In the genomic region with DNA sequence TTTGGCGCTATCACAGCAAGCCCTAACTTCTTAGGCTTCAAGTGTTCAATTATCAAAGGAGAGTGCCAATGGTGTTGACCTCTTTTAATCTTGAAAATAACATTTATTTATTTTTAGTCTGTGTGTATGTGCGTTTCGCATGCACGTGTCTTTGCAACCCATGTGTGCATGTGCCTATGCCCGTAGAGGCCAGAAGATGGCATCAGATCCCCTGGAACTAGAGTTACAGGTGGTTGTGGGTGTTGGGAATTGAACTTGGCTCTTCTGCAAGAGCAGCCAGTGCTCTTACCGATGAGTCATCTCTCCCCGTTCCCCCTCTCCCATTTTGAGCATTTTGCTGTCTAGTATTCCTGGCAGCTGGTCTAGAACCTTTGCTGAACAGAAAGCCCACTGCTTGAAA, we compare ENCODE assay signal across 20 mouse cellular contexts.
A peak's percentile ranks its signal among the peaks of the same experiment; 100 is the strongest.
DNase-seq lines count a peak whose midpoint lies in the region; ATAC-seq and TF ChIP-seq lines count a peak whose summit lies in the region.
"Had no signal": no experiment of that assay in that cellular context is flagged by ENCODE, and none has a peak within 500 bp of the region (broad histone marks: within the 10 kb centered on the region; RNA-seq: fewer than 3 reads in every experiment).

No protein-coding gene starts in this region.

- no peaks in the 10 kb centered on the region for H3K9me3 ChIP-seq in forebrain, postnatal 0 days (ENCODE audit: low read length)
- peaks cover 3% of the 10 kb centered on the region; the same call in 1 of the 2 replicates for H3K9me3 ChIP-seq in forebrain, embryonic 16.5 days (ENCODE audit: control insufficient read depth, low read length)
- H3K9me3 ChIP-seq: hindbrain, embryonic 13.5 days; neural tube, embryonic 15.5 days; stomach, embryonic 15.5 days had no signal

- intact Hi-C loops in left cerebral cortex, adult 2 months (cut with DNase I): no loop called here
- intact Hi-C loops in left cerebral cortex, postnatal 36 days (cut with DNase I): no loop called here

- H3K4me1 ChIP-seq in forebrain, postnatal 0 days (ENCODE audit: insufficient read depth): no peaks in the 10 kb centered on the region
- no peaks in the 10 kb centered on the region for H3K4me1 ChIP-seq in forebrain, embryonic 16.5 days (replicated peaks; ENCODE audit: control insufficient read depth, insufficient read depth, low read length)
- H3K4me1 ChIP-seq: hindbrain, embryonic 13.5 days; neural tube, embryonic 15.5 days; stomach, embryonic 15.5 days had no signal

- H3K4me2 ChIP-seq in forebrain, postnatal 0 days (ENCODE audit: low read depth): no peak overlapping the region
- H3K4me2 ChIP-seq in forebrain, embryonic 16.5 days (ENCODE audit: low read length): no peak overlapping the region
- H3K4me2 ChIP-seq: heart, embryonic 13.5 days; hindbrain, embryonic 13.5 days; liver, embryonic 13.5 days; neural tube, embryonic 15.5 days; stomach, embryonic 15.5 days had no signal

- WGBS in forebrain, postnatal 0 days: 79% methylated on average over 7 of the region's 7 CpGs
- WGBS in forebrain, embryonic 16.5 days: 82% methylated on average over 7 of the region's 7 CpGs

- no peaks in the 10 kb centered on the region for H3K27me3 ChIP-seq in forebrain, postnatal 0 days (ENCODE audit: insufficient read depth, low read length)
- no peaks in the 10 kb centered on the region for H3K27me3 ChIP-seq in forebrain, embryonic 16.5 days (replicated peaks; ENCODE audit: control insufficient read depth, insufficient read depth, low read length)
- H3K27me3 ChIP-seq: heart, embryonic 13.5 days; hindbrain, embryonic 13.5 days; liver, embryonic 13.5 days; neural tube, embryonic 15.5 days; stomach, embryonic 15.5 days had no signal

- ATAC-seq in forebrain, postnatal 0 days: no peak
- no peak for ATAC-seq in forebrain, embryonic 16.5 days
- ATAC-seq: forebrain, embryonic 14.5 days had no signal

- H3K4me3 ChIP-seq in forebrain, postnatal 0 days (ENCODE audit: low read depth, low read length): no peak overlapping the region
- H3K4me3 ChIP-seq in forebrain, embryonic 16.5 days (replicated peaks; ENCODE audit: low read length): no peak overlapping the region
- H3K4me3 ChIP-seq in left cerebral cortex, adult 2 months: no peak overlapping the region
- H3K4me3 ChIP-seq: heart, embryonic 13.5 days; hindbrain, embryonic 13.5 days; liver, embryonic 13.5 days; neural tube, embryonic 15.5 days; stomach, embryonic 15.5 days had no signal

- no peak overlapping the region for H3K9ac ChIP-seq in forebrain, postnatal 0 days
- H3K9ac ChIP-seq in forebrain, embryonic 16.5 days (replicated peaks; ENCODE audit: low read depth, low read length): no peak overlapping the region
- H3K9ac ChIP-seq: heart, embryonic 13.5 days; hindbrain, embryonic 13.5 days; liver, embryonic 13.5 days; neural tube, embryonic 15.5 days; stomach, embryonic 15.5 days had no signal

- H3K27ac ChIP-seq in forebrain, postnatal 0 days (ENCODE audit: low read depth, low read length): no peak overlapping the region
- H3K27ac ChIP-seq in forebrain, embryonic 16.5 days (ENCODE audit: low read length): no peak overlapping the region
- H3K27ac ChIP-seq in left cerebral cortex, adult 2 months: no peak overlapping the region
- H3K27ac ChIP-seq: heart, embryonic 13.5 days; hindbrain, embryonic 13.5 days; liver, embryonic 13.5 days; neural tube, embryonic 15.5 days; stomach, embryonic 15.5 days had no signal

- DNase-seq in forebrain, postnatal 0 days: no peak
- no peak for DNase-seq in left cerebral cortex, adult 2 months (ENCODE audit: extremely low spot score in 1 of 2, low spot score in 2 of 2)
- DNase-seq in left cerebral cortex, postnatal 36 days (ENCODE audit: low spot score in 2 of 2): no peak
- peak; percentile 44 for DNase-seq in 416B (ENCODE audit: low read depth)
- DNase-seq in ZHBTc4 (ENCODE audit: low read depth, low spot score): peak; percentile 28
- no peak for DNase-seq in MN1 (ENCODE audit: low spot score)
- DNase-seq in frontal cortex, adult 2 months (ENCODE audit: extremely low spot score in 1 of 2, low spot score in 1 of 2): no peak
- DNase-seq: adrenal gland, adult 8-10 months; B cell, adult 2 months; gastrocnemius, postnatal 14 days; kidney, adult 8-10 months; liver, embryonic 13.5 days; retina, postnatal 1 day; thymus, postnatal 36 days had no signal

- TF ChIP-seq CTCF in forebrain, postnatal 0 days (IDR thresholded peaks at IDR 0.05; ENCODE audit: low read depth): peak; percentile 37
- peak; percentile 32 for TF ChIP-seq CTCF in left cerebral cortex, adult 2 months (IDR thresholded peaks at IDR 0.05)

- no peaks in the 10 kb centered on the region for H3K36me3 ChIP-seq in forebrain, postnatal 0 days (ENCODE audit: insufficient read depth)
- no peaks in the 10 kb centered on the region for H3K36me3 ChIP-seq in forebrain, embryonic 16.5 days (ENCODE audit: control insufficient read depth, insufficient read depth)
- H3K36me3 ChIP-seq: hindbrain, embryonic 13.5 days; liver, embryonic 13.5 days; neural tube, embryonic 15.5 days; stomach, embryonic 15.5 days had no signal

Comparison
In these comparisons a context has a peak if more than half of its experiments do, and no peak if none do; other contexts are left out.
1. DNase-seq: peak in 416B (single experiment) and ZHBTc4 (single experiment); none in forebrain, postnatal 0 days (single experiment), left cerebral cortex, adult 2 months (0 of 2), left cerebral cortex, postnatal 36 days (0 of 2), MN1 (single experiment) and frontal cortex, adult 2 months (0 of 2).